Mouse (Mus musculus): ENCODE results near the gene 1700088E04Rik. TPM values are rescaled to one million over a fixed set of nuclear protein-coding genes. Genes with fewer than 3 reads are reported as not detected.

1700088E04Rik gene
- total and polyA plus RNA-seq, 3 experiments, result 0.50 to 1.6 (median 1.4) TPM

DNA sequence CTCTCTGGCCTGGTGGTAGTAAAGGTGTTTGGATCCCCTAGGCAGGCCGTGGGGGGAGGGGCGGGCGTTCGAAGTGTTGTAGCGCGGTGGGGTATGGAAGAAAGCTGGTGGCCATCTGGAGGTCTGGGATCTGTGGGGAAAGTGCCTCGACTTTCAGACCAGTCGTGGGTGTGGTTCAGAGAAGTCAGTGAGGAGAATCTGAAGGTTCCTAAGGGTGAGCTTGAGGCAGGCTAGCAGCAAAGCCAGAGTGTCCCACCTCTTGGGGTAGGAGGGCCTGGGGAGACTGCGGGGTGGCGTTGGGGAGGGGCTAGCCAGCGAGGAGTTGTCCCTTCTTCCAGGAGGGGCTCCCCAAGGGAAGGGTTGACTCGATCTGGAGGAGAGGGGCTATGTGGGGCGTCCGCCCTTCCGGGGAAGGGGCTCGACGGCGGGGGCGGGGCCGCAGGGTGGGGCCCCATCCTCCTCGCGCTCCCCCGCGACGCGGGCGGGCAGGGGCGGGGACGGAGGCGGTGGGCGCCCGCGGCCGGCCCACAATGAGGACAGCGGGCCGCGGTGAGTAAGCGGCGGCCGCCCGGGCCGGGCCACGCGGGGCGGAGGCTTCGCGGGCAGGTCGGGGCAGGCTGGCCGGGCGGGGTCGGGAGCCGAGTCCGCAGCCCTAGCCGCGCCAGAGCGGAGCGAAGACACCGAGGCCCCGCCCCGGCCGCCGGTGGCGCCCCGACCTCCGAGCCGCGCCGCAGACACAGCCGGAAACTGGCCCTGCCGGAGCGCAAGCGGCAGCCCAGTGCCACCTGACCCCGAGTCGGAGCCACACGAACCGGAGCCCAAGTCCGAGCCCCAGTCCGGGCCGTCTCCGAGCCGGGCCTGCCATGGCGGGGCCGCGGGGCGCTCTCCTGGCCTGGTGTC lies 32.4 kb downstream of the 1700088E04Rik start, which contains the start of gene Micall1:
Gene Micall1, plus strand, starts transcription at position 478 of the 900 bp plus-strand sequence.
- ATAC-seq (ENCODE audit: extremely low read depth, insufficient number of reproducible peaks, low FRiP score, poor library complexity, severe bottlenecking), result peak; percentile 4; the same call in 1 of the 2 replicates
- peaks cover 45% of the 10 kb centered on the region for H3K27me3 ChIP-seq (ENCODE audit: insufficient read depth, low read length)
- TF ChIP-seq POLR2AphosphoS5 (IDR thresholded peaks at IDR 0.05; ENCODE audit: insufficient replicate concordance, low read depth, low read length) (no peak), TAL1 (conservative IDR thresholded peaks at IDR 0.05; ENCODE audit: low read depth, low read length) (no peak), GATA1 (IDR thresholded peaks at IDR 0.05; ENCODE audit: borderline replicate concordance, low read length) (no peak), GATA2 (IDR thresholded peaks at IDR 0.05; ENCODE audit: borderline replicate concordance, low read depth, low read length) (no peak), CTCF (IDR thresholded peaks at IDR 0.05; ENCODE audit: low read depth, low read length) (no peak)
- H3K9me3 ChIP-seq (replicated peaks), result no peaks in the 10 kb centered on the region
- peak within 1 kb of the TSS; percentile 80 for H3K4me3 ChIP-seq (ENCODE audit: low read depth, low read length)
- H3K4me1 ChIP-seq (ENCODE audit: insufficient read depth, low read depth, low read length), result peaks cover 36% of the 10 kb centered on the region
- peak; percentile 77 for DNase-seq (ENCODE audit: low spot score)
- peaks cover 16% of the 10 kb centered on the region for H3K36me3 ChIP-seq (replicated peaks)

DNA sequence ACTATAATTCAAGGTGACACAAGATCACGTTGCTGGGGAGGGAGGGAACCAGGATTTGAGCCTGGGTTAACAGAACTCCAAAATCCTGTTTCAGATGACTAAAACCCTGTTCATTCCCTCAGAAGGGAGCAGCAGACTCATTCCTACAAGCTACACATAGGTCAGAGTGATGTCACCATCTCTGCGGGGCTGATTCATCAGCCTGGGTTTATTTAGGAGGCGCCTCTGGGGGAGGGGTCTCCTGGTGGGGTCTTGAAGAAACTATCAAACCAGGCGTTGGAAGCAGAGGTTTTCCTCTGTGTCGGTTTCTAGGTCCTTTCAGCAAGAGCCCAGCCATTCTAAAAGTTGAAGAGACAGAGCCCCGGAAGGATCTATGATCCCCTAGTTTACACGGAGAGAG lies 33.1 kb downstream of the 1700088E04Rik start:
- ATAC-seq (ENCODE audit: extremely low read depth, insufficient number of reproducible peaks, low FRiP score, poor library complexity, severe bottlenecking) (no peak), DNase-seq (ENCODE audit: low spot score) (no peak)
- Histone ChIP-seq H3K4me3 (ENCODE audit: low read depth, low read length) (no peak overlapping the region), H3K4me1 (ENCODE audit: insufficient read depth, low read depth, low read length) (peaks cover 36% of the 10 kb centered on the region), H3K36me3 (replicated peaks) (peaks cover 15% of the 10 kb centered on the region), H3K27me3 (ENCODE audit: insufficient read depth, low read length) (peaks cover 50% of the 10 kb centered on the region), H3K9me3 (replicated peaks) (no peaks in the 10 kb centered on the region)
- TF ChIP-seq POLR2AphosphoS5 (IDR thresholded peaks at IDR 0.05; ENCODE audit: insufficient replicate concordance, low read depth, low read length), result no peak
- TF ChIP-seq GATA2 (IDR thresholded peaks at IDR 0.05; ENCODE audit: borderline replicate concordance, low read depth, low read length), result no peak
- no peak for TF ChIP-seq CTCF (IDR thresholded peaks at IDR 0.05; ENCODE audit: low read depth, low read length)
- no peak for TF ChIP-seq GATA1 (IDR thresholded peaks at IDR 0.05; ENCODE audit: borderline replicate concordance, low read length)
- no peak for TF ChIP-seq TAL1 (conservative IDR thresholded peaks at IDR 0.05; ENCODE audit: low read depth, low read length)

DNA sequence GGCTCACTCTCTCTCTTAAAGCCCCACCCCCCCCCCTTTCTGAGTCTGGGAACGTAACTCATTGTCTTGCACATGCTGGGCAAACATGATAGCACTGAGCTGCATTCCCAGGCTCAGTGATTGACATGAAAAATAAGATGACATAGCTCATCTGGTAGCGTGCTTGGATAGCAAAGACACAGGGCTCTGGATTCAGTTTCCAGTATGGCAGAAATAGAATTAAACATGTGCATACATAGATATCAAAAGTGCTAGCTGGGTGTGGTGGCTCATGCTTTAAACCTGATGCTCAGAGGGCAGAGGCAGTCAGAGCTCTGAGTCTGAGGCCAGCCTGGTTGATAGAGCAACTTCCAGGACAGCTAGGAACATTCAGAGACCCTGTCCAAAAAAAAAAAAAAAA lies 35.2 kb downstream of the 1700088E04Rik start:
- Histone ChIP-seq H3K4me1 (ENCODE audit: insufficient read depth, low read depth, low read length) (peaks cover 36% of the 10 kb centered on the region), H3K36me3 (replicated peaks) (peaks cover 2% of the 10 kb centered on the region), H3K27me3 (ENCODE audit: insufficient read depth, low read length) (peaks cover 60% of the 10 kb centered on the region), H3K4me3 (ENCODE audit: low read depth, low read length) (no peak overlapping the region), H3K9me3 (replicated peaks) (no peaks in the 10 kb centered on the region)
- ATAC-seq (ENCODE audit: extremely low read depth, insufficient number of reproducible peaks, low FRiP score, poor library complexity, severe bottlenecking), result no peak
- no peak for DNase-seq (ENCODE audit: low spot score)
- no peak for TF ChIP-seq POLR2AphosphoS5 (IDR thresholded peaks at IDR 0.05; ENCODE audit: insufficient replicate concordance, low read depth, low read length)
- TF ChIP-seq TAL1 (conservative IDR thresholded peaks at IDR 0.05; ENCODE audit: low read depth, low read length), result no peak
- no peak for TF ChIP-seq GATA1 (IDR thresholded peaks at IDR 0.05; ENCODE audit: borderline replicate concordance, low read length)
- TF ChIP-seq CTCF (IDR thresholded peaks at IDR 0.05; ENCODE audit: low read depth, low read length), result no peak

DNA sequence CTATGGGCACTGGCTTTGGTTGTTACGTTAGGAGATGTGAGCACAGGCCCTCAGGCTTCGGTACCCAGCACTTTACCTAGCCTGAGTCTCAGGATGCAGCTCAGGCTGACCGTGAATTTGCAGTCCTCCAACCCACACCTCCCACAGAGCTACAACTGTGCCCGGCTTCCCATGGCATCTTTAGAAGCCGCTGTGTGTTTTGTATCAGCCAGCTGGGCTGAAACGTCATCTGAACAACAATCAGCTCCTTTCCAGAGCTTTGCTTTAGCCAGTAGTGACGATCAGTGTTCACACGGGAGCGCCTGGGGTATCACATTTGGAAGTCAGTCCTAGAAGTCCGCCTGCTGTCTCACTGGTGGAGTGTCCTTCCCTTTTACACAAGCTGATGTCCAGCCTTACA lies 37.8 kb downstream of the 1700088E04Rik start:
- ATAC-seq (ENCODE audit: extremely low read depth, insufficient number of reproducible peaks, low FRiP score, poor library complexity, severe bottlenecking), result no peak
- DNase-seq (ENCODE audit: low spot score), result no peak
- H3K4me1 ChIP-seq (ENCODE audit: insufficient read depth, low read depth, low read length), result peaks cover 11% of the 10 kb centered on the region
- H3K4me3 ChIP-seq (ENCODE audit: low read depth, low read length), result no peak overlapping the region
- TF ChIP-seq GATA1 (IDR thresholded peaks at IDR 0.05; ENCODE audit: borderline replicate concordance, low read length) (no peak), CTCF (IDR thresholded peaks at IDR 0.05; ENCODE audit: low read depth, low read length) (no peak), TAL1 (conservative IDR thresholded peaks at IDR 0.05; ENCODE audit: low read depth, low read length) (no peak), GATA2 (IDR thresholded peaks at IDR 0.05; ENCODE audit: borderline replicate concordance, low read depth, low read length) (no peak)
- H3K36me3 ChIP-seq (replicated peaks), result no peaks in the 10 kb centered on the region
- H3K9me3 ChIP-seq (replicated peaks), result no peaks in the 10 kb centered on the region
- peaks cover 58% of the 10 kb centered on the region for H3K27me3 ChIP-seq (ENCODE audit: insufficient read depth, low read length)

DNA sequence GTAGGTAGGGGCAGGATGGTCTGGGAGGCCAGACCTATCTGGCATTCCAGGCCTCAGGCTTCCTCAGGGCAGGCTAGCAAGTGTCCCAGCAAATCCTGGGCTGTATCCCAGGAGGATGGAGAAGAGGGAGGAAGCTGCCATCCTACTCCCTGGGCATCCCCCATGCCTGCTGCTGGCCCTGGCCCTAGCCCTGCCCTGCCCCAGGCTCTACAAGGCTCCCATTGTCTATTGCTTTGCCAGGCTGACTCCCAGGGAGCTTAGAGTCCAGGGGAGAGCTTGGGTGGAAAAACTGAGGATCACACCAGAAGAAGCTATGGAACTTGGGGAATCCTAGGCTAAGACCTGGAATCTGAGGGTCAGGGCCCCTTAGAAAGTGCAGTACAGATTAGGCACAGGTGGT lies 39.5 kb downstream of the 1700088E04Rik start:
- ATAC-seq (ENCODE audit: extremely low read depth, insufficient number of reproducible peaks, low FRiP score, poor library complexity, severe bottlenecking), result no peak
- no peak for TF ChIP-seq POLR2AphosphoS5 (IDR thresholded peaks at IDR 0.05; ENCODE audit: insufficient replicate concordance, low read depth, low read length)
- no peak for TF ChIP-seq CTCF (IDR thresholded peaks at IDR 0.05; ENCODE audit: low read depth, low read length)
- TF ChIP-seq GATA2 (IDR thresholded peaks at IDR 0.05; ENCODE audit: borderline replicate concordance, low read depth, low read length), result no peak
- no peak for TF ChIP-seq TAL1 (conservative IDR thresholded peaks at IDR 0.05; ENCODE audit: low read depth, low read length)
- TF ChIP-seq GATA1 (IDR thresholded peaks at IDR 0.05; ENCODE audit: borderline replicate concordance, low read length), result no peak

DNA sequence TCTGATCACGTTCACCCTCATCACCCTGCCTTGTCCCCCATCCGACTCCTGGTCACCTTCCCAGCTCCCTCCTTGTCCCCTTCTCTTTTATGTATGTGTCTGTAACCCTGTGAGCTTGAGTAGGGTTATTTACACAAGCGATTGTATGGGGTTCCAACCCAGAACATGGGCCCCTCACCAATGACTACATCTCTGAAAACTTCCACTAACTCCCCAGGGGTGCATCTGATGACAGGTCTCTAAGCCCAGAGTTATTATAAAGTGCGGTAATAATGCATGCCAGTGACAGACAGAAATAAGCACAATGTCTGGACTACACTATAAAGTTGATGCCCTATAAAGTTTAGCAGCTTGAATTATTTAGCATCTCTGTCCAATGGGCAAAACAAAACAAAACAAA lies 40.7 kb downstream of the 1700088E04Rik start:
- Histone ChIP-seq H3K27me3 (ENCODE audit: insufficient read depth, low read length) (peaks cover 46% of the 10 kb centered on the region), H3K36me3 (replicated peaks) (peaks cover 21% of the 10 kb centered on the region), H3K4me1 (ENCODE audit: insufficient read depth, low read depth, low read length) (peaks cover 3% of the 10 kb centered on the region; the same call in 1 of the 2 replicates), H3K4me3 (ENCODE audit: low read depth, low read length) (no peak overlapping the region), H3K9me3 (replicated peaks) (no peaks in the 10 kb centered on the region)
- ATAC-seq (ENCODE audit: extremely low read depth, insufficient number of reproducible peaks, low FRiP score, poor library complexity, severe bottlenecking) (no peak), DNase-seq (ENCODE audit: low spot score) (no peak)
- TF ChIP-seq POLR2AphosphoS5 (IDR thresholded peaks at IDR 0.05; ENCODE audit: insufficient replicate concordance, low read depth, low read length) (no peak), TAL1 (conservative IDR thresholded peaks at IDR 0.05; ENCODE audit: low read depth, low read length) (no peak), GATA1 (IDR thresholded peaks at IDR 0.05; ENCODE audit: borderline replicate concordance, low read length) (no peak), GATA2 (IDR thresholded peaks at IDR 0.05; ENCODE audit: borderline replicate concordance, low read depth, low read length) (no peak), CTCF (IDR thresholded peaks at IDR 0.05; ENCODE audit: low read depth, low read length) (no peak)

More for the DNA sequence above, 39.5 kb downstream of the 1700088E04Rik start:
- Histone ChIP-seq H3K4me3 (ENCODE audit: low read depth, low read length) (no peak overlapping the region), H3K4me1 (ENCODE audit: insufficient read depth, low read depth, low read length) (peaks cover 9% of the 10 kb centered on the region; the same call in 1 of the 2 replicates), H3K27me3 (ENCODE audit: insufficient read depth, low read length) (peaks cover 53% of the 10 kb centered on the region), H3K9me3 (replicated peaks) (no peaks in the 10 kb centered on the region), H3K36me3 (replicated peaks) (peaks cover 10% of the 10 kb centered on the region)
- no peak for DNase-seq (ENCODE audit: low spot score)

Data from G1E (cell line).